Mouse (Mus musculus): ENCODE results near the gene Slc38a10.

DNA sequence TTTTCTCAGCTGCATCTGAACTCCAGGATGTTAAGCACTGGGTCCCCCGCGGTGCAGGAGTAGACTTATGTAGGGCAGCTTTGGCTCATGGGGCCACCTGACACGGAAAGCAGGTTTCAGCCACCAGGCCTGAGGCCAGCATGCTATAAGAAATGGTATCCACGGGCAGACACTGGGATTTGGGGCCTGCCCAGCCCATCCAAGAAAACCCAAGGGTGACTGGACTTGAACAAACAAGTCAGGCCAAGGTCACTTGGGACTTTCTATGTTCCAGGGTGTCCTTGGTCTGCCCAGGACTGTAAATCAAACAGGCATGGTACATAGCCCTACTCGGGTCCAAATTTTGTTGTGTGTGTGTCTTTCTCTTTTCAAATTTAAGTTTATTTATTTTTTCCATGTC lies 15.9 kb upstream of the Slc38a10 start:
- TF ChIP-seq CTCF (IDR thresholded peaks at IDR 0.05; ENCODE audit: extremely low read depth, insufficient read depth, insufficient read length, insufficient replicate concordance) (no peak), POLR2A (IDR thresholded peaks at IDR 0.05; ENCODE audit: low read depth, low read length) (no peak)
